Mouse (Mus musculus): ENCODE measurements around the gene Emilin2.
A peak's percentile ranks its signal among the peaks of the same experiment; 100 is the strongest.

Gene Emilin2

DNA sequence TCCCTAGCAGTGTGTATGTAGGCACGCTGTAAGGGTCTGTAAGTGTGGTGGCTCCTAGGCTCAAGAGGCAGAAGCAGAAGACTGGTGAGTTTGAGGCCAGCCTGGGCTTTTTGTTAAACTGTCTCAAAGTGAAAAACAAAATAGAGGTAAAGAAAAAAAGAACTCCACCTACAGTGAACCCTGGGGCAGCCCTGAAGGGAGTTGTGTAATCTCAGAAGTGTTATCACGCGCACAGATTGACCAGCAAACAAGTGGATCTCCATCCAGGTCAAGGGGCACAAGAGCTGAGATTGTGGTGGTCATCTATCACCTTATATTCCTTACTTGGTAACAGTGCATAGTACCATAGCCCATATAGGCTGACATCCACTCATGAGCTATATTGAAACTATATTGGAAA is 104.5 kb downstream of the Emilin2 start:
- no peak for DNase-seq (ENCODE audit: inconsistent age in 2 of 2, low spot score in 1 of 2)

- DNase-seq (ENCODE audit: inconsistent age in 2 of 2, low spot score in 1 of 2) = peak in 1 of 2 experiments; percentile 72
Observed at GRCm38 (mm10) chr17:71206136-71206893, 105.5 kb downstream of the Emilin2 start.

DNA sequence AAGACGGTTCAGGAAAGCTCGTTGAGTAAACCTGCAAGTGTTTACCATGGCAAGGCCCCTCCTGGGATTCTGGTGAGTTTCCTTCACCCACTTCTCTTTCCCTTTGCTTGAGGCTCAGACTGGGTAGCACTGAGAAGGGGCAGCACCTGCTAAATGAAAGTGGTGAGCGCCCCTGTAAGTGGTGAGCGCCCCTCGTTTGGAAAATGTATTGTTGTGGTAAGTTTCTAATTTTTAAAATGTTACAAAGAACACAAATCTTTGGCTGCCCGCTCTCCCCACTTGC is 107.0 kb downstream of the Emilin2 start:
- no peak for DNase-seq (ENCODE audit: inconsistent age in 2 of 2, low spot score in 1 of 2)

DNA sequence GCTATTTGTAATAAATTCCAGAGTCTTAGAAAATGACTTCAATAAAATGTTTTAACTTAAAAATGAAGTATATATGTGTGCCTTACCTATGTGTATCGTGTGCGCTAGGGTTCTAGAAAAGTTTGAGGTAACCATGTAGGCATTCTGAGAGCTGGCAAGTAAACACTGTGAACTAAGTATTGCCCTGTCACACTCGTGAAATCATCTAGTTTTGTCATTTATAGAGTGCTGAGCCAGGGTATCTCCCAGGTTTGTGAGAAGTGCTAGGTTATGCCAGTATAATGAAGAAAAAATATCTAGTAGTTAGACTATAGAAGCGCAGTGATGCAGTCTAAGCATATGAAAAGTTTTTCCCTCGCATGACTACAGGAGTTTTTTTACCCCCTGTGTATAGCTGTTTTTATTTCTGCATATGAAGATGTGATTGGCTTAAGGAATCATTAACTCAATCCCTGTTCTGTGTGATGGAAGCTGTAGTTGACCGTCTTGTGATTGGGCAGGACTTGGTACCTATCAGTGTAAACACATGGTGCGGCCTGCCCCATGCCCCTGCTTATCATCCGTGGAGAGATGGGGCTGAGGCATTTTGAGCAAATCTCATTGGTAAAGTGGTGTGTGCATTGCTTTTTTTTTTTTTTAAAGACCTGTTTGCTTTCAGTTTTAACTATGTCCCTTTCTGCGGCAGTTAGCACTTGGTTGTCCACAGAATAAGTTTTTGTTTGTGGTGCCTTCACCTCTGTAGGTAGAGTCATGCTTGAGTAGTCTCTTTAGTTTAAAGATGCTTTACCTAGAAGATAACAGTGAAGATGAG is 107.6 kb downstream of the Emilin2 start:
- no peak for DNase-seq (ENCODE audit: inconsistent age in 2 of 2, low spot score in 1 of 2)
